Comparison of ENCODE assay signal across 8 mouse cellular contexts in genomic region chr11:87662822-87663221, GRCm38 (mm10). TPM values are rescaled to one million over a fixed set of nuclear protein-coding genes. Genes with fewer than 3 reads are reported as not detected.
A peak's percentile ranks its signal among the peaks of the same experiment; 100 is the strongest.
DNase-seq lines count a peak whose midpoint lies in the region; ATAC-seq and TF ChIP-seq lines count a peak whose summit lies in the region.

No protein-coding gene starts in this region.

- 12% methylated on average over 14 of the region's 14 CpGs for WGBS in embryonic facial prominence, embryonic 10.5 days
- 10% methylated on average over 14 of the region's 14 CpGs for WGBS in hindbrain, postnatal 0 days
- 9% methylated on average over 14 of the region's 14 CpGs for WGBS in midbrain, embryonic 16.5 days

- no peaks in the 10 kb centered on the region for H3K36me3 ChIP-seq in embryonic facial prominence, embryonic 10.5 days (replicated peaks)
- H3K36me3 ChIP-seq in hindbrain, postnatal 0 days (ENCODE audit: insufficient read depth, low read length) = no peaks in the 10 kb centered on the region
- no peaks in the 10 kb centered on the region for H3K36me3 ChIP-seq in midbrain, embryonic 16.5 days (ENCODE audit: control insufficient read depth, insufficient read depth, low read length)

- H3K4me1 ChIP-seq in embryonic facial prominence, embryonic 10.5 days = peaks cover 6% of the 10 kb centered on the region; the same call in 1 of the 2 replicates
- H3K4me1 ChIP-seq in hindbrain, postnatal 0 days (ENCODE audit: insufficient read depth, low read length) = no peaks in the 10 kb centered on the region
- peaks cover 8% of the 10 kb centered on the region for H3K4me1 ChIP-seq in midbrain, embryonic 16.5 days (ENCODE audit: control insufficient read depth, insufficient read depth, low read length)

- H3K27ac ChIP-seq in layer of hippocampus, adult 2 months = peak overlapping the region; percentile 14; the same call in 1 of the 2 replicates
- no peak overlapping the region for H3K27ac ChIP-seq in embryonic facial prominence, embryonic 10.5 days (replicated peaks)
- no peak overlapping the region for H3K27ac ChIP-seq in hindbrain, postnatal 0 days
- no peak overlapping the region for H3K27ac ChIP-seq in midbrain, embryonic 16.5 days (ENCODE audit: low read length)

- no peak for TF ChIP-seq CTCF in layer of hippocampus, adult 2 months (conservative IDR thresholded peaks at IDR 0.05)
- TF ChIP-seq CTCF in hindbrain, postnatal 0 days (IDR thresholded peaks at IDR 0.05; ENCODE audit: low read depth) = no peak

- H3K9me3 ChIP-seq in embryonic facial prominence, embryonic 10.5 days = no peaks in the 10 kb centered on the region
- H3K9me3 ChIP-seq in hindbrain, postnatal 0 days (ENCODE audit: low read length) = no peaks in the 10 kb centered on the region
- no peaks in the 10 kb centered on the region for H3K9me3 ChIP-seq in midbrain, embryonic 16.5 days (replicated peaks; ENCODE audit: control insufficient read depth, low read length, poor library complexity, severe bottlenecking)

- H3K27me3 ChIP-seq in embryonic facial prominence, embryonic 10.5 days (replicated peaks; ENCODE audit: low read depth, poor library complexity, severe bottlenecking) = peaks cover 27% of the 10 kb centered on the region
- H3K27me3 ChIP-seq in hindbrain, postnatal 0 days (ENCODE audit: insufficient read depth, low read length) = no peaks in the 10 kb centered on the region
- H3K27me3 ChIP-seq in midbrain, embryonic 16.5 days (ENCODE audit: control insufficient read depth, insufficient read depth, low read depth, low read length) = peaks cover 4% of the 10 kb centered on the region; the same call in 1 of the 2 replicates

- H3K4me2 ChIP-seq in hindbrain, postnatal 0 days (ENCODE audit: low read depth, low read length) = peak overlapping the region; percentile 56
- peak overlapping the region; percentile 81 for H3K4me2 ChIP-seq in midbrain, embryonic 16.5 days (ENCODE audit: low read length)

- peak overlapping the region; percentile 60 for H3K4me3 ChIP-seq in layer of hippocampus, adult 2 months
- peak overlapping the region; percentile 55 for H3K4me3 ChIP-seq in embryonic facial prominence, embryonic 10.5 days
- H3K4me3 ChIP-seq in hindbrain, postnatal 0 days (ENCODE audit: low read length) = peak overlapping the region; percentile 30
- peak overlapping the region; percentile 39 for H3K4me3 ChIP-seq in midbrain, embryonic 16.5 days (ENCODE audit: low read depth, low read length)

- H3K9ac ChIP-seq in hindbrain, postnatal 0 days (replicated peaks; ENCODE audit: low read length) = 0 out of 2 replicates have a peak overlapping the region, but pooled peaks have one; percentile 9
- no peak overlapping the region; the same call in 1 of the 2 replicates for H3K9ac ChIP-seq in midbrain, embryonic 16.5 days (ENCODE audit: low read depth, low read length)

- DNase-seq in layer of hippocampus, adult 2 months (ENCODE audit: low spot score in 2 of 2) = no peak
- no peak for DNase-seq in layer of hippocampus, adult 8-10 months (ENCODE audit: low spot score in 2 of 2)
- DNase-seq in embryonic facial prominence, embryonic 10.5 days (ENCODE audit: low spot score) = peak; percentile 15
- DNase-seq in hindbrain, postnatal 0 days (ENCODE audit: low spot score) = no peak
- DNase-seq in layer of hippocampus, postnatal 36 days = no peak
- DNase-seq in cerebellum, adult 9-11 months = no peak

- ATAC-seq in hindbrain, postnatal 0 days = no peak
- no peak for ATAC-seq in midbrain, embryonic 16.5 days
- ATAC-seq in granulocyte monocyte progenitor cell, adult 5-6 weeks (replicated peaks; ENCODE audit: poor library complexity, severe bottlenecking) = no peak

RNA-seq across cellular contexts. Expression of gene Rnf43, which starts 0.3 kb away (rescaled TPM):
- 1 to 10 TPM; 3.1 to 3.9 TPM for total RNA-seq in layer of hippocampus, adult 2 months (2021)
- total RNA-seq in layer of hippocampus, adult 8-10 months (2022) = 1 to 10 TPM; 2.5 to 5.7 (median 3.6) TPM
- polyA plus RNA-seq in embryonic facial prominence, embryonic 10.5 days (2016; fragmentation: Nextera tagmentation; extraction: Ambion mirVana) = 3.2 and 3.3 TPM in 2 replicates
- 0.90 and 10.7 TPM in 2 replicates for total RNA-seq in hindbrain, postnatal 0 days (2014; rRNA removed)
- 0.85 and 1.8 TPM in 2 replicates for polyA plus RNA-seq in hindbrain, postnatal 0 days (2015; fragmentation: Nextera tagmentation; extraction: Ambion mirVana)
- 0.68 and 1.4 TPM in 2 replicates for polyA plus RNA-seq in midbrain, embryonic 16.5 days (2015; fragmentation: Nextera tagmentation; extraction: Ambion mirVana)
- total RNA-seq in granulocyte monocyte progenitor cell, adult 5-6 weeks (2014; fragmentation: Nextera tagmentation) = 4.5 and 16.1 TPM in 2 replicates
- total RNA-seq in granulocyte monocyte progenitor cell, adult 5-6 weeks (2017) = 4.2 and 6.7 TPM in 2 replicates
- 1 to 10 TPM; 2.0 to 2.6 TPM for total RNA-seq in layer of hippocampus, postnatal 36 days (2021)

RNA-seq across cellular contexts. Expression of gene Hsf5, which starts 45.9 kb away (rescaled TPM):
- under 1 TPM; 0.56 to 0.90 TPM for total RNA-seq in layer of hippocampus, adult 2 months (2021)
- total RNA-seq in layer of hippocampus, adult 8-10 months (2022) = under 1 TPM; 0.45 to 0.77 (median 0.57) TPM
- polyA plus RNA-seq in embryonic facial prominence, embryonic 10.5 days (2016; fragmentation: Nextera tagmentation; extraction: Ambion mirVana) = 0.27 and 0.41 TPM in 2 replicates
- 0.10 and 0.29 TPM in 2 replicates for total RNA-seq in hindbrain, postnatal 0 days (2014; rRNA removed)
- polyA plus RNA-seq in hindbrain, postnatal 0 days (2015; fragmentation: Nextera tagmentation; extraction: Ambion mirVana) = 0.20 and 0.33 TPM in 2 replicates
- 0.39 and 0.57 TPM in 2 replicates for polyA plus RNA-seq in midbrain, embryonic 16.5 days (2015; fragmentation: Nextera tagmentation; extraction: Ambion mirVana)
- not detected in 2 replicates for total RNA-seq in granulocyte monocyte progenitor cell, adult 5-6 weeks (2014; fragmentation: Nextera tagmentation)
- total RNA-seq in granulocyte monocyte progenitor cell, adult 5-6 weeks (2017) = not detected in 2 replicates
- total RNA-seq in layer of hippocampus, postnatal 36 days (2021) = under 1 TPM; 0.22 to 0.78 TPM
